Mouse (Mus musculus) ES-Bruce4 (cell line): ENCODE data around the gene Gm21988.

Experiments
- CTCF ChIP-seq: IDR thresholded peaks from one replicate; pipeline ENCODE4 v1.8.1; 2011; ENCODE audit warnings: low read depth, low read length
- POLR2A ChIP-seq: IDR thresholded peaks from one replicate; pipeline ENCODE4 v1.8.1; 2011; ENCODE audit warnings: low read length; ENCODE audit not compliant: insufficient read depth

DNA sequence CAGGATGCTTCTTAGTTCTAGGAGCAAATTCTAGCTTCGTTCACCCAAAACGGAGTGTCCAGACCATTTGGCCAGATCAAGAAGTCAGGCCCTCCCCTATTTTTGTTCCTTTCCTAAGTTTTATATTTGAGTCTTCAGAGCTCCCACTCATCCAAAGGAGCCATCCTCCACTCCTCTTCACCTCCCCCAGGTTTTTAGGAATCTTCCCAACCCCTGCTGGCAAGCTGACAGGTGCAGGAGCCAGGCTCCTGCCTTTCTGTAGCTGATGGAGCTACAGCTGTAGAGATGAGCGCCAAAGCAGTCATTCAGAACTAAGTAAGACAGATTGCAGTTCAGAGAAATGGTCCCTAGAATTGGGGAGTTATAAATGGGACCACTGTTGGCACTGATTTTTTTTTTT, 39.3 kb upstream of the Gm21988 start:
- TF ChIP-seq CTCF (no peak), POLR2A (no peak)
